Mouse (Mus musculus) ES-E14 (cell line): ENCODE results near the gene Bcl2l1. TPM values are rescaled to one million over a fixed set of nuclear protein-coding genes. Genes with fewer than 3 reads are reported as not detected.

Experiments
- DNase-seq: peaks from one replicate; pipeline ENCODE4 v3.0.0-alpha.2; 2013; ENCODE audit warnings: low read depth, low spot score
- H3K27ac ChIP-seq: 2 replicates; pipeline ENCODE4 v1.5.1; 2012; ENCODE audit warnings: low read depth, mild to moderate bottlenecking, low read length, moderate library complexity, mixed read lengths; ENCODE audit not compliant: poor library complexity, insufficient read depth, severe bottlenecking
- H3K36me3 ChIP-seq: 2 replicates; pipeline ENCODE4 v1.6.1; 2012; ENCODE audit warnings: mild to moderate bottlenecking, low read length, moderate library complexity, mixed read lengths; ENCODE audit not compliant: control insufficient read depth, poor library complexity, insufficient read depth, severe bottlenecking
- H3K4me1 ChIP-seq, 2 experiments: fragments of 150-350 bp in 1 of 2; sonication (generic) in 1 of 2; 2 replicates each; pipeline ENCODE4 v1.6.1; 2012; ENCODE audit warnings: low read length in 2 of 2, mild to moderate bottlenecking in 1 of 2, mixed read lengths in 1 of 2; ENCODE audit not compliant: control insufficient read depth in 2 of 2, insufficient read depth in 2 of 2, poor library complexity in 1 of 2
- H3K4me3 ChIP-seq, 2 experiments: fragments of 150-350 bp in 1 of 2; sonication (generic) in 1 of 2; 2 replicates each; pipeline ENCODE4 v1.5.1; 2012; ENCODE audit warnings: low read length in 2 of 2, low read depth in 1 of 2, mild to moderate bottlenecking in 1 of 2, mixed read lengths in 1 of 2; ENCODE audit not compliant: insufficient read depth in 1 of 2, poor library complexity in 1 of 2, severe bottlenecking in 1 of 2
- H3K9ac ChIP-seq: 2 replicates; pipeline ENCODE4 v1.6.1; 2012; ENCODE audit warnings: low read depth, mild to moderate bottlenecking, low read length, mixed read lengths; ENCODE audit not compliant: poor library complexity, insufficient read depth, severe bottlenecking
- H3K9me3 ChIP-seq: fragments of 150-350 bp; sonication (generic); 2 replicates; pipeline ENCODE4 v1.6.1; 2012; ENCODE audit warnings: low read depth, mild to moderate bottlenecking, low read length; ENCODE audit not compliant: control insufficient read depth, insufficient read depth
- CHD2 ChIP-seq: IDR thresholded peaks from 2 replicates; pipeline ENCODE4 v1.6.1; 2014; ENCODE audit warnings: mild to moderate bottlenecking, low read depth, low read length, inconsistent platforms
- HCFC1 ChIP-seq: IDR thresholded peaks from 2 replicates; pipeline ENCODE4 v1.6.1; 2012; ENCODE audit warnings: low read length, inconsistent platforms, borderline replicate concordance; ENCODE audit not compliant: insufficient read depth
- MAFK ChIP-seq: IDR thresholded peaks from 2 replicates; pipeline ENCODE4 v1.6.1; 2014; ENCODE audit warnings: mild to moderate bottlenecking, low read depth, low read length, inconsistent platforms; ENCODE audit not compliant: insufficient read depth
- ZC3H11A ChIP-seq: IDR thresholded peaks from 2 replicates; pipeline ENCODE4 v1.6.1; 2012; ENCODE audit warnings: low read depth, mild to moderate bottlenecking, inconsistent platforms, low read length, borderline replicate concordance
- ZNF384 ChIP-seq: IDR thresholded peaks from 2 replicates; pipeline ENCODE4 v1.6.1; 2012; ENCODE audit warnings: low read depth, low read length, inconsistent platforms
- in situ Hi-C, 2 experiments: fragments of 600-800 bp; cut with MboI; formaldehyde crosslinking; loops; one replicate each; pipeline ENCODE4 v1.15.1; 2025; ENCODE audit warnings: low sequenced_read_pairs in 2 of 2, inconsistent platforms in 1 of 2; ENCODE audit not compliant: unreplicated experiment in 2 of 2
- total RNA-seq: library from RNA; depleted of rRNA; stranded (reverse); fragments of 300-350 nt; gene quantifications from 2 replicates; pipeline ENCODE4 v1.2.3, GENCODE M21; 2012; rRNA removed

Bcl2l1 gene
- total RNA-seq, 1 experiment: 34.9 TPM

- Histone ChIP-seq H3K9ac (no peak overlapping the region), H3K4me3 (no peak overlapping the region), H3K4me1 (peaks cover 18 to 40% of the 10 kb centered on the region in 2 experiments), H3K27ac (no peak overlapping the region), H3K9me3 (no peaks in the 10 kb centered on the region), H3K36me3 (no peaks in the 10 kb centered on the region)
- TF ChIP-seq ZNF384 (no peak), HCFC1 (no peak), ZC3H11A (no peak), CHD2 (no peak), MAFK (no peak)
- in situ Hi-C loops: no loop called here
- no peak for DNase-seq
These were observed 98.3 kb downstream of the Bcl2l1 start for GRCm38 (mm10) chr2:152733201-152733600.

Other genes with a start within 250 kb of the Bcl2l1 start
- not detected in 2 replicates for gene Defb45, start 232.3 kb downstream of the Bcl2l1 start, total RNA-seq
- 0.63 TPM in 1 of 2 replicates, not detected in the other for gene Defb36, start 227.4 kb downstream of the Bcl2l1 start, total RNA-seq
- gene Defb25, start 208.7 kb downstream of the Bcl2l1 start, total RNA-seq: 3.9 and 5.7 TPM in 2 replicates
- 0.16 and 0.18 TPM in 2 replicates for gene Rem1, start 204.8 kb downstream of the Bcl2l1 start, total RNA-seq
- 55.0 and 91.6 TPM in 2 replicates for gene H13, start 162.3 kb downstream of the Bcl2l1 start, total RNA-seq
- 39.3 and 87.4 TPM in 2 replicates for gene Mcts2, start 144.7 kb downstream of the Bcl2l1 start, total RNA-seq
- gene Id1, start 95.5 kb downstream of the Bcl2l1 start, total RNA-seq: 74.5 and 122 TPM in 2 replicates
- 1.7 and 2.3 TPM in 2 replicates for gene Cox4i2, start 77.6 kb downstream of the Bcl2l1 start, total RNA-seq
- 63.2 and 77.8 TPM in 2 replicates for gene Tpx2, start 16.2 kb upstream of the Bcl2l1 start, total RNA-seq
- gene Mylk2, start 79.6 kb upstream of the Bcl2l1 start, total RNA-seq: 0.16 and 0.22 TPM in 2 replicates
- gene Foxs1, start 101.5 kb upstream of the Bcl2l1 start, total RNA-seq: 0.36 TPM in 1 of 2 replicates, not detected in the other
- gene Dusp15, start 120.0 kb upstream of the Bcl2l1 start, total RNA-seq: 0.31 and 0.48 TPM in 2 replicates
- 1.2 and 2.1 TPM in 2 replicates for gene Ttll9, start 130.8 kb upstream of the Bcl2l1 start, total RNA-seq
- 52.2 and 53.3 TPM in 2 replicates for gene Pdrg1, start 183.7 kb upstream of the Bcl2l1 start, total RNA-seq
- gene Xkr7, start 200.1 kb upstream of the Bcl2l1 start, total RNA-seq: 0.36 and 1.9 TPM in 2 replicates
- gene Ccm2l, start 234.2 kb upstream of the Bcl2l1 start, total RNA-seq: 1.9 and 2.2 TPM in 2 replicates